Mouse (Mus musculus): Measurements from ENCODE around the gene Fam167b. TPM values are rescaled to one million over a fixed set of nuclear protein-coding genes. Genes with fewer than 3 reads are reported as not detected.
"Not testable (repeated sequence)": the region's sequence is repeated elsewhere in the genome, so short reads cannot be mapped to it uniquely, and the experiment has no call there.

Gene Fam167b
- total RNA-seq, 2 experiments from 2014 or later: 28.2 to 31.4 TPM

GRCm38 (mm10) chr4:129565139-129565538 lies 13.2 kb downstream of the Fam167b start:
- no peak for DNase-seq (ENCODE audit: low spot score in 2 of 2)

GRCm38 (mm10) chr4:129563718-129564117 lies 14.6 kb downstream of the Fam167b start:
- DNase-seq (ENCODE audit: low spot score in 2 of 2): no peak

- no peak for DNase-seq (ENCODE audit: low spot score in 2 of 2)
Observed at GRCm38 (mm10) chr4:129561184-129561583, 17.2 kb downstream of the Fam167b start.

- DNase-seq (ENCODE audit: low spot score in 2 of 2): no peak
Observed at GRCm38 (mm10) chr4:129558321-129558955, 19.9 kb downstream of the Fam167b start.

DNA sequence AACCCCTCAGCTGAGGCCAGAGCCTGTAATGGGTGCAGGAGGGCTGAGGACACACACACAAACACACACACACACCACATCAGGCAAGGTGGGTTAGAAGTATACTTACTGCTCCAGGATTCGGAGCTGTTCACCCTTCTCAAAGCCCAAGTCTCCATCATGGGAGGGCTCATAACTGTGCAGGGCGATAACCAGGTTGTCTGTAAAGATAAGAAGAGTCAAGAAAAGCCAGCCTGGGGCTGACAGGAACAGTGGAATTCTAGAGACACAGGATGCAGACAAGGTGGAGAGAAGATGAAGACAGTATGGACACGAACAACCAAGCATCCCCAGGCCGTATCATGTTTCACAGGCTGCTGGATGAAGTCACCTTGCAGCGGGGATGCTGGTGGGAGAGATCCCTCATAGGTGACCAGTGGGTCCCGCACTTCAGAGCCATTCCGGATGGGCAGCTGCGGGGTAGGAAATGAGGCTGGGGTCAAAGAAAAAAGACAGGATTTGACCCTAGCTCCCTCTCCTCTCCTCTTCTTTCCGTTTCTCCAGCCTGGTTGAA lies 21.0 kb downstream of the Fam167b start:
- no peak for DNase-seq (ENCODE audit: low spot score in 2 of 2)

DNA sequence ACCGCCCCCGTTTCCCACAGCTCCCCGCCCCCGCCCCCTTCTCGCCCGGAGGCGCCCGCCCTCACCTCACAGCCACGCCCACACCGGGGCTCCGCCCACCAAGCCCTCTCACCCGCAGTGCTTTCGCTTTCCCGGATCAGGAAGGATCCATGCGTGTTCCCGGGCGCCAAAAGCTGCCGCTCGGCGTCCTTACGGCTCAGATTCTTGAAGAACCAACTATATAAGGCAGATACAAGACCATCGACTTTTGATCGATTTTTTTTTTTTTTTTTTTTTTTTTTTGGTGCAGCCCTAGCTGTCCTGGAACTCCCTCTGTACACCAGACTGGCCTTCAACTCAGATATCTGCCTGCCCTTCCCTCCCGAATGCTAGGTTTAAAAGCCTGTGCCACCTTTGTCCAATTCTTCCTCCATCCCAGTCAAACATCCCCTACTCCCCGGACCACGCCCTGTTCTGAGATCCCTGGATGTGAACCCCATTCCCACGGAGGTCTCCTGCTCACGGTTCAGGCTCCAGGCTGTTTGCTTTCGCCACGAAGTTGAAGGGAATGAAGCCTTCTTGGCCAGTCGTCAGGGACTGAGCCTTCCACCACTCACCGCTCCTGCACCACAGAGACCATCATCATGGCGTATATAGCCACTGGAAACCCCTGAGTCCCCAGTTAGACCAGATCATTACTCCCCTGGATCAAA lies 21.7 kb downstream of the Fam167b start:
- peak; percentile 90 to 93 for DNase-seq (ENCODE audit: low spot score in 2 of 2)

DNA sequence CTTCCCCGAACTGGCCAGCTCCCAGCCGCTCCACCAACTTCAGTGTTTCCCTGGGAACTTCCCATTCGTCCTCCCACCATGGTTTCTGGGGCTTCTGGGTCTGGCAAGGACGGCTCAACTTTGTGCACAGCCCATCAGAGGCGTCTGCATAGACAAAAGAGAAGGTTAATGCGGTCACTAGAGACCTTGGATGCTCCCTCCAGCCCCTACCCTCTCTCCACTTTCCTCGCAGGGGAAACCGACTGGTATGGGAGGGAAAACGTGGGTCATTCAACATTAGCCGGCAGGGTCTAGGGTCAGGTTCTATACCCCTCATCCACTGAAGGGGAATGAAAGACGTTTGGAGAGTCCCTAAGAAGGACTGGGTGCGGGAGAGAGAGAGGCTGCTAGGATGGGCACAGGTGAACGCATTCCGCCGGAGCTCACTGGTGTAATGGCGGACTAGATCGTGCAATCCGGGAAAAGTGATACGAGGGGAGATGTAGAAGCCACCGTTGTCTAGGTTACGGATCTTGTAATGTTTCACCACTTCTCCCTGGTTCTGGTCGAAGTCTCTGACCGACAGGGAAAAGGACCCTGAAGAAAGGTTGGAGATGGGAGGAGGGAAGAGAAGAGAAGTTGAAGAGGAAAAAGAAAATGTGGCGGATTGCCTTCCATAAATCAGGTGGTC lies 22.4 kb downstream of the Fam167b start:
- DNase-seq (ENCODE audit: low spot score in 2 of 2): peak in 1 of 2 experiments; percentile 31

DNA sequence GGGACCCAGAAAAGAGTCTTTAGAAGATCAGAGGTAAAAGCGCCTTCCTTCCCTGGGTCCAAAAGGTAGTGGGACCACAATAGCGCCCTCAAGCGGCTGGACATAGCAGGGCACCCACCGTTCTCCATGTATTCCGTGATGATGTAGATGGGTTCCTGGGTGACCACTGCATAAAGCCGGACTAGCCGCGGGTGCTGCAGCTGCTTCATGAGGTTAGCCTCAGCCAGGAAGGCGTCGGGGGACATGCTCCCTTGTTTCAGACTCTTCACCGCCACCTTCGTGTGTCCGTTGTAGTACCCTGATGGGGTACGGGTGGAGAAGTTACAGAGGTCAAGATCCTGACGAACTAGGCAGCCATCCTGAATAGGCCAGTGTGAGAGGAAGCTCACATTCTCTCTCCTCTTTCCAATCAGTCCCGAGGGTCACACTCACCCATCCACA lies 22.9 kb downstream of the Fam167b start:
- peak; percentile 65 to 68 for DNase-seq (ENCODE audit: low spot score in 2 of 2)

DNA sequence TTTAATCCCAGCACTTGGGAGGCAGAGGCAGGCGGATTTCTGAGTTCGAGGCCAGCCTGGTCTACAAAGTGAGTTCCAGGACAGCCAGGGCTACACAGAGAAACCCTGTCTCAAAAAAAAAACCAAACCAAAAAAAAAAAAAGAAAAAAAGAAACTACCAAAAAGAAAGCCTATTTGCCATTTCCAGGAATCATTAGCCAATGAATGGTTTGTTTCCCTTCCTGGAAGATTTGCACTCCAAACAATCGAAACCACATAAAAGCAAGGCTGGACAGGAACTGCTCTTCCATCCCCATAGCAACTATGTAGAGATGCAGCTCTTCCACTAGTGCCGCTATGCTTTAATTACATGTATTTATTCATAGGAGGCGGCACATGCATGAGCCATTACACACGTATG lies 23.8 kb downstream of the Fam167b start:
- not testable (repeated sequence) for DNase-seq (ENCODE audit: low spot score in 2 of 2)

DNA sequence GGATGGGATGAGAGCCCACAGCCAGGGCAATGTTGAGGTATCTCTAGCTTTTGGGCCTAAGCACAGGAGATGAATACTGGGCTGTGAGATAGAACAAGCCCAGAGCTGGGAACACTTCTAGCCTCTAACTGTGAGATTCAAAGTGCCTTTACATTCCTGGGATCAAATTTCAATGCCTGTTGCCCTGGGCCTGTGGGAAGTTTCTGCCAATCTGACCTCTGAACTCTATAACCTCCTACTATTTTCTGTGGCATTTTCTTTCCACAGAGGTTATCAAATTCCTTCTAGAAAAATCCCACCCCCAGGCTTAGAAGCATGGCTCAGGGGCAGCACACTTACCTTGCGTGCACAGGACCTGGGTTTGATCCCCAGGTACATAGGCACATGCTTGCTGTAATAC lies 28.1 kb downstream of the Fam167b start:
- no peak for DNase-seq (ENCODE audit: low spot score in 2 of 2)

DNA sequence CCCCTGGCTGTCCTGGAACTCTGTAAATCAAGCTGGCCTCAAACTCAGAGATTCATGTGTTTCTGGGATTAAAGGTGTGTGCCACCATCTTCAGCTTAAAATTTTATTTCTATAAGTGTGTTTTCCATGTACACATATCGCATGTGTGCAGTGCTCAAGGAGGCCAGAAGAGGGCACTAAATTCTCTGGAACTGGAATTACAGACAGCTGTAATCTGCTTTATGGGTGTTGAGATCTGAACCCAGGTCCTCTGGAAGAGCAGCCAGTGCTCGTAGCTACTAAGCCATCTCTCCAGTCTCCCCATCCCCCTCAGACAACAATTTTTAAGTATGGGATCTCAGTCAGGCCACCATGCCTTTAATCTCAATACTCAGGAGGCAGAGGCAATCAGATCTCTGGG lies 29.0 kb downstream of the Fam167b start:
- peak in 1 of 2 experiments; percentile 39 for DNase-seq (ENCODE audit: low spot score in 2 of 2)

- not testable (repeated sequence) for DNase-seq (ENCODE audit: low spot score in 2 of 2)
Observed at GRCm38 (mm10) chr4:129547631-129548030, 30.7 kb downstream of the Fam167b start.

GRCm38 (mm10) chr4:129544106-129544505 lies 34.2 kb downstream of the Fam167b start:
- DNase-seq (ENCODE audit: low spot score in 2 of 2): no peak

GRCm38 (mm10) chr4:129542592-129543141 lies 35.7 kb downstream of the Fam167b start, which contains the start of gene Hdac1:
TSS of gene Hdac1 (minus strand) at chr4:129542713.
- DNase-seq (ENCODE audit: low spot score in 2 of 2): peak; percentile 97

GRCm38 (mm10) chr4:129541868-129542591 lies 36.3 kb downstream of the Fam167b start:
- peak in 1 of 2 experiments; percentile 33 for DNase-seq (ENCODE audit: low spot score in 2 of 2)

- no peak for DNase-seq (ENCODE audit: low spot score in 2 of 2)
Observed at GRCm38 (mm10) chr4:129540012-129540411, 38.3 kb downstream of the Fam167b start.

GRCm38 (mm10) chr4:129528901-129529300 lies 49.4 kb downstream of the Fam167b start:
- not testable (repeated sequence) for DNase-seq (ENCODE audit: low spot score in 2 of 2)

All from adrenal gland, adult 18-20 months (tissue).